Mouse (Mus musculus) olfactory bulb, adult 2 months (tissue): ENCODE measurements around the gene Hnrnpll.

Experiments used
- CTCF ChIP-seq: fragments of 200-500 bp; IDR thresholded peaks from 2 replicates; pipeline ENCODE4 v1.5.1; 2012; ENCODE audit warnings: low read depth, mild to moderate bottlenecking, low read length, moderate library complexity; ENCODE audit not compliant: insufficient read depth
- POLR2A ChIP-seq: fragments of 200-500 bp; IDR thresholded peaks from 2 replicates; pipeline ENCODE4 v1.6.1; 2012; ENCODE audit warnings: mild to moderate bottlenecking, low read depth, low read length, moderate library complexity; ENCODE audit not compliant: insufficient read depth

DNA sequence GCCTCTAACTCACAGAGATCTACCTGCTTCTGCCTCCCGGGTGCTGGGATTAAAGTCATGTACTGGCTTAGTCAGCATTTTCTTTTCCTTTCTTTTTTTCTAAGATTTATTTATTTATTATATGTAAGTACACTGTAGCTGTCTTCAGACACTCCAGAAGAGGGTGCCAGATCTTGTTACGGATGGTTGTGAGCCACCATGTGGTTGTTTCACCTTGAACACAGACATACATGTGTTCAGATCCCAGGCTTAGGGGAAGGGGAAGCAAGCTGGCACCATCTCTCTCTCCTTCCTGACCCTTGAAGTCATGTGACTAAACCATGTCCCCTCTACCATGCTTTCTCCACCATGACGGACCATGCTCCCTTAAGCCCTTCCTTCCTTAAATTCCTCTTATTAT is 70.0 kb downstream of the Hnrnpll start:
- TF ChIP-seq POLR2A: no peak
- no peak for TF ChIP-seq CTCF
